Mouse (Mus musculus): ENCODE data around the gene Gm36864. TPM values are rescaled to one million over a fixed set of nuclear protein-coding genes. Genes with fewer than 3 reads are reported as not detected.

Gm36864 gene
- polyA plus RNA-seq, 1 experiment: not detected

DNA sequence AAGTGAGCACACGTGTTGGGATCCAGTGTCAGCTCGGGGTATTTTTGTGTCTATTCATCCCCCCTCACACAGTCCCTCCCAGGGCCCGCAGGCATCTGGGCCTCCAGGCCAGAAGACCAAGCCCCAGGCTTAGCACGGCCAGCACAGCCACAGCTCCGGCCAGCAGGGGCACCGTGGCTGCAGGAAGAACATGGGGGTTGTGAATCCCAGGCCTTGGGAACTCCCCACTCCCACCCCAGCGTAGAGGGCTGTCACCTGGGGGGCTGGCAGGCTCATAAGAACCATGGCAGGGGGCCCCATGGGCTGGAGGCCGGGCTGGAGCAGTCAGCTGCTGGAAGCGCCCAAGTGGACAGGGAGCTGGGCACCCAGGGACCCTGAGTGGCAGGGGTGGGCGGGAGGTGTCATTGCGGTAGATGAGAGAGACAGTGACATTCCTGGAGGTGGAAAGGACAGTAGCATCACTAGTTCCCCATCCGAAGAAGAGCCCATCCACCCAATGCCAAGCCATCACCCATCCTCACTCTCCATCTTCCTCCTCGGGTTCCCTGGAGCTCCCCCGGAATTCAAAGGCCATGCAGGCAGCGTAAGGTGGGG, 17.1 kb downstream of the Gm36864 start:
- peaks cover 61% of the 10 kb centered on the region for H3K36me3 ChIP-seq (ENCODE audit: control insufficient read depth)
- TF ChIP-seq TAL1 (IDR thresholded peaks at IDR 0.05; ENCODE audit: low read length): no peak
- TF ChIP-seq GATA1 (IDR thresholded peaks at IDR 0.05; ENCODE audit: low read length): no peak

GRCm38 (mm10) chr7:44254930-44255329, 19.0 kb downstream of the Gm36864 start:
- peaks cover 43% of the 10 kb centered on the region for H3K36me3 ChIP-seq (ENCODE audit: control insufficient read depth)
- peaks cover 6% of the 10 kb centered on the region for H3K4me1 ChIP-seq (ENCODE audit: control insufficient read depth)
- no peak overlapping the region for H3K4me3 ChIP-seq (replicated peaks)
- no peaks in the 10 kb centered on the region for H3K27me3 ChIP-seq (ENCODE audit: control insufficient read depth)
- H3K9me3 ChIP-seq (ENCODE audit: control insufficient read depth, low read length): no peaks in the 10 kb centered on the region
- no peak for TF ChIP-seq GATA1 (IDR thresholded peaks at IDR 0.05; ENCODE audit: low read length)
- no peak for TF ChIP-seq TAL1 (IDR thresholded peaks at IDR 0.05; ENCODE audit: low read length)

More for the DNA sequence above, 17.1 kb downstream of the Gm36864 start:
- Histone ChIP-seq H3K27me3 (ENCODE audit: control insufficient read depth) (no peaks in the 10 kb centered on the region), H3K9me3 (ENCODE audit: control insufficient read depth, low read length) (no peaks in the 10 kb centered on the region), H3K4me1 (ENCODE audit: control insufficient read depth) (peaks cover 20% of the 10 kb centered on the region), H3K4me3 (replicated peaks) (no peak overlapping the region)

- Histone ChIP-seq H3K4me1 (ENCODE audit: control insufficient read depth) (no peaks in the 10 kb centered on the region; the same call in 1 of the 2 replicates), H3K4me3 (replicated peaks) (no peak within 1 kb of the TSS), H3K27me3 (ENCODE audit: control insufficient read depth) (peaks cover 20% of the 10 kb centered on the region), H3K36me3 (ENCODE audit: control insufficient read depth) (peaks cover 21% of the 10 kb centered on the region), H3K9me3 (ENCODE audit: control insufficient read depth, low read length) (no peaks in the 10 kb centered on the region)
- TF ChIP-seq TAL1 (IDR thresholded peaks at IDR 0.05; ENCODE audit: low read length) (no peak), GATA1 (IDR thresholded peaks at IDR 0.05; ENCODE audit: low read length) (no peak)
Measured at GRCm38 (mm10) chr7:44257278-44257677, 21.3 kb downstream of the Gm36864 start, which contains the start of gene Acp4. Acp4 (minus strand) TSS chr7:44257378.

DNA sequence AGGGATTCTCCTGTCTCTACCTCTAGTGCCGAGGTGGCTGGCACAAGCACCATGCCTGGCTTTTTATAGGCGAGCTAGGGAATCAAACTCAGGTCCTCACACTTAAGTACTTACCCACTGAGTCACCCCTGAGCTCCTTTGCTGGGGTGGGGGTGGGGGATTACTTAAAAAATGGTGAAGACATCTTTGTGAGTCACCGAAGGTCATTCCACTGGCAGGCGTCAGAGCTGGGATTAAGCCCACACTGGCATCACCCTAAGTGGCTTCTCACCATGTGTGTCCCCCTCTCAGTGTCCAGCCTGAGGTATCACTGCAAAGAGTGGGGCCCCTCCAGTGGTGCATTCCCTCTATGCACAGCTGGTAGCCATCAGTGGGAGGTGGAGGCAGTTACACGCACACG, 24.4 kb downstream of the Gm36864 start:
- no peak overlapping the region for H3K4me3 ChIP-seq (replicated peaks)
- H3K9me3 ChIP-seq (ENCODE audit: control insufficient read depth, low read length): no peaks in the 10 kb centered on the region
- no peaks in the 10 kb centered on the region for H3K4me1 ChIP-seq (ENCODE audit: control insufficient read depth)
- peaks cover 42% of the 10 kb centered on the region for H3K27me3 ChIP-seq (ENCODE audit: control insufficient read depth)
- H3K36me3 ChIP-seq (ENCODE audit: control insufficient read depth): no peaks in the 10 kb centered on the region
- no peak for TF ChIP-seq GATA1 (IDR thresholded peaks at IDR 0.05; ENCODE audit: low read length)
- no peak for TF ChIP-seq TAL1 (IDR thresholded peaks at IDR 0.05; ENCODE audit: low read length)

DNA sequence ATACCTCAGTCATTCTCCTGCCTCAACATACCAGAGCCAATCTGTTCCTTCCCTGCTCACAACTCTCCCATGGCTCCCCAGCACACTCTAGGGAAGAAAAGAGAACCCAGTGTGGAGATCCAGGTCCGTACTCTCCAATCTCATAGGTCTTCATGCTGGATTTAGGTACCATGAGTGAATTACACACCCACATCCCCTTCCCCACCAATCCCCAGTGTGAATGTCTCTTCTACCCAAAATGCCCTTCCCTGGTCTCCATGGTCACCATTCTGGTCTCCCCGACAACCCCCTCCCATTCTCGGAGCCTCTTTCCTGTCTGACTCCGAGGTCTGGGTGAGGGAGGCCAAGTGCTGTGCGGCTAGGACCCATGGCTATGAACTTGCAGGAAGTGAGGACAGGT, 25.2 kb downstream of the Gm36864 start, which contains the start of gene Gm15517:
Gene Gm15517 (plus strand): TSS at position 301 of the 400 bp plus-strand sequence.
- Histone ChIP-seq H3K27me3 (ENCODE audit: control insufficient read depth) (peaks cover 42% of the 10 kb centered on the region), H3K36me3 (ENCODE audit: control insufficient read depth) (no peaks in the 10 kb centered on the region), H3K4me1 (ENCODE audit: control insufficient read depth) (no peaks in the 10 kb centered on the region), H3K9me3 (ENCODE audit: control insufficient read depth, low read length) (no peaks in the 10 kb centered on the region), H3K4me3 (replicated peaks) (no peak within 1 kb of the TSS)
- TF ChIP-seq TAL1 (IDR thresholded peaks at IDR 0.05; ENCODE audit: low read length) (no peak), GATA1 (IDR thresholded peaks at IDR 0.05; ENCODE audit: low read length) (no peak)

GRCm38 (mm10) chr7:44262791-44263643, 27.0 kb downstream of the Gm36864 start:
- Histone ChIP-seq H3K4me1 (ENCODE audit: control insufficient read depth) (no peaks in the 10 kb centered on the region), H3K27me3 (ENCODE audit: control insufficient read depth) (peaks cover 42% of the 10 kb centered on the region), H3K36me3 (ENCODE audit: control insufficient read depth) (no peaks in the 10 kb centered on the region), H3K4me3 (replicated peaks) (no peak overlapping the region), H3K9me3 (ENCODE audit: control insufficient read depth, low read length) (no peaks in the 10 kb centered on the region)
- TF ChIP-seq GATA1 (IDR thresholded peaks at IDR 0.05; ENCODE audit: low read length): no peak
- TF ChIP-seq TAL1 (IDR thresholded peaks at IDR 0.05; ENCODE audit: low read length): no peak

GRCm38 (mm10) chr7:44268117-44268516, 32.1 kb downstream of the Gm36864 start:
- no peak for TF ChIP-seq GATA1 (IDR thresholded peaks at IDR 0.05; ENCODE audit: low read length)
- no peak for TF ChIP-seq TAL1 (IDR thresholded peaks at IDR 0.05; ENCODE audit: low read length)
- Histone ChIP-seq H3K36me3 (ENCODE audit: control insufficient read depth) (no peaks in the 10 kb centered on the region), H3K9me3 (ENCODE audit: control insufficient read depth, low read length) (no peaks in the 10 kb centered on the region), H3K4me3 (replicated peaks) (no peak overlapping the region), H3K27me3 (ENCODE audit: control insufficient read depth) (peaks cover 18% of the 10 kb centered on the region), H3K4me1 (ENCODE audit: control insufficient read depth) (no peaks in the 10 kb centered on the region)

GRCm38 (mm10) chr7:44269397-44269796, 33.4 kb downstream of the Gm36864 start:
- Histone ChIP-seq H3K27me3 (ENCODE audit: control insufficient read depth) (peaks cover 11% of the 10 kb centered on the region), H3K4me3 (replicated peaks) (no peak overlapping the region)
- no peak for TF ChIP-seq TAL1 (IDR thresholded peaks at IDR 0.05; ENCODE audit: low read length)
- TF ChIP-seq GATA1 (IDR thresholded peaks at IDR 0.05; ENCODE audit: low read length): no peak

GRCm38 (mm10) chr7:44271309-44271708, 35.3 kb downstream of the Gm36864 start:
- Histone ChIP-seq H3K36me3 (ENCODE audit: control insufficient read depth) (no peaks in the 10 kb centered on the region), H3K9me3 (ENCODE audit: control insufficient read depth, low read length) (no peaks in the 10 kb centered on the region), H3K4me1 (ENCODE audit: control insufficient read depth) (no peaks in the 10 kb centered on the region), H3K27me3 (ENCODE audit: control insufficient read depth) (peaks cover 6% of the 10 kb centered on the region), H3K4me3 (replicated peaks) (no peak overlapping the region)
- TF ChIP-seq GATA1 (IDR thresholded peaks at IDR 0.05; ENCODE audit: low read length): no peak
- TF ChIP-seq TAL1 (IDR thresholded peaks at IDR 0.05; ENCODE audit: low read length): no peak

More at GRCm38 (mm10) chr7:44269397-44269796, 33.4 kb downstream of the Gm36864 start:
- Histone ChIP-seq H3K9me3 (ENCODE audit: control insufficient read depth, low read length) (no peaks in the 10 kb centered on the region), H3K36me3 (ENCODE audit: control insufficient read depth) (no peaks in the 10 kb centered on the region), H3K4me1 (ENCODE audit: control insufficient read depth) (no peaks in the 10 kb centered on the region)
